Mouse (Mus musculus): Measurements from ENCODE around the gene Mxi1. TPM values are rescaled to one million over a fixed set of nuclear protein-coding genes. Genes with fewer than 3 reads are reported as not detected.

Mxi1 gene
- total and polyA plus RNA-seq, 3 experiments: 10.6 to 19.9 (median 18.9) TPM

DNA sequence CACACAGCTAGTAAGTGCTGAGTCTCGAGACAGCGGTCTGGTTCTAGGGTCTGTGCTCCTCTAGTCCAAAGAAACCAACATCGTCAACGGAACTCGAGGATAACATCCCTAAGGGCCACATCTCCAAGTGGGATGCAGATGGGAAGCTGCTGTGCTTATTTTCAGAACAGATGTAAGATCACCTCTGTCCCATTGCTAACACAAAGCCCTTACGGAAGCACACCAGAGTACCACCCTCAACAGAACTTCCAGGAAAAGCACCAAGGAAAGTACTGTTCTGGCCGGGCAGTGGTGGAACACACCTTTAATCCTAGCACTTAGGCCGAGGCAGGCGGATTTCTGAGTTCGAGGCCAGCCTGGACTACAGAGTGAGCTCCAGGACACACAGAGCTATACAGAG lies 68.1 kb downstream of the Mxi1 start:
- H3K36me3 ChIP-seq (replicated peaks in 1 of 2; ENCODE audit: control insufficient read depth in 1 of 2, insufficient read depth in 1 of 2, low read length in 1 of 2): peaks cover 48 to 88% of the 10 kb centered on the region in 2 experiments

DNA sequence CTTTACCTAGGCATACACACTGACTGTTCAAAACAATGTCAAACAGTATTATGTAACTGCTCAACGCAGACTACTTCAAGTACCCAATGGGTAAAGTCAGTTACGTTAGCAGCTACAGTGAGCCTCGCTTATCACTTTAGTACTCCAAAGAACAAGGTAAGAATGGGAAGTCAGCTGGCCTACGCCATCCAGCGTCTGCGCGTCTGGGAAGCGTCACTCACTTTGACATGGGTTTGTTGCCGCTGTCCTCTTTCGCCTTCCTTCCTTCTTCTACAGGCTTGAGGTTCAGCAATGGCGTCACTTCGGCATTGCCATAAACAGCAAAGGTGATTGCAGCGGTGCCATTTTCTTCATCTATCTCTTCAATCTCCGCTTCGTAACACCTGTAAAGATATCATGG lies 73.0 kb downstream of the Mxi1 start:
- Histone ChIP-seq H3K4me3 (replicated peaks in 1 of 3; ENCODE audit: low read depth in 2 of 3, low read length in 2 of 3, poor library complexity in 1 of 3) (no peak overlapping the region), H3K27ac (ENCODE audit: insufficient read depth, low read depth) (no peak overlapping the region), H3K4me2 (ENCODE audit: insufficient read depth, low read depth, poor library complexity, severe bottlenecking) (no peak overlapping the region), H3K27me3 (replicated peaks) (no peaks in the 10 kb centered on the region), H3K9ac (ENCODE audit: insufficient read depth, low read depth) (no peak overlapping the region), H3K4me1 (ENCODE audit: control insufficient read depth in 1 of 2, insufficient read depth in 2 of 2) (peaks cover 8 to 47% of the 10 kb centered on the region in 2 experiments; a peak in 3 of 4 replicates), H3K9me3 (replicated peaks; ENCODE audit: low read length) (no peaks in the 10 kb centered on the region), H3K36me3 (replicated peaks in 1 of 2; ENCODE audit: control insufficient read depth in 1 of 2, insufficient read depth in 1 of 2, low read length in 1 of 2) (peaks cover 60 to 91% of the 10 kb centered on the region in 2 experiments), H3K79me2 (replicated peaks; ENCODE audit: control insufficient read depth, extremely low read depth, insufficient read depth, poor library complexity, severe bottlenecking) (peaks cover 39% of the 10 kb centered on the region)
- DNase-seq (ENCODE audit: extremely low read depth): no peak
- dilution Hi-C loops (cut with MboI; ENCODE audit: extremely low pct_ligation_motif_present, extremely low pct_unique_long_range_greater_than_20kb, low sequenced_read_pairs): no loop called here
- TF ChIP-seq CTCF (conservative IDR thresholded peaks at IDR 0.05 in 1 of 2, IDR thresholded peaks at IDR 0.05 in 1 of 2; ENCODE audit: low read depth in 2 of 2, low read length in 2 of 2) (no peak), RAD21 (IDR thresholded peaks at IDR 0.05; ENCODE audit: low read depth, low read length) (no peak), USF2 (conservative IDR thresholded peaks at IDR 0.05; ENCODE audit: low read depth, low read length) (no peak), MAX (IDR thresholded peaks at IDR 0.05; ENCODE audit: low read length) (no peak), ZMIZ1 (IDR thresholded peaks at IDR 0.05; ENCODE audit: low read depth, low read length) (no peak), MAFK (IDR thresholded peaks at IDR 0.05; ENCODE audit: insufficient replicate concordance, low read length) (no peak), TBP (conservative IDR thresholded peaks at IDR 0.05; ENCODE audit: low read depth, low read length) (no peak), USF1 (IDR thresholded peaks at IDR 0.05; ENCODE audit: low read depth, low read length) (no peak), BHLHE40 (IDR thresholded peaks at IDR 0.05; ENCODE audit: low read depth, low read length) (no peak), ZC3H11A (IDR thresholded peaks at IDR 0.05; ENCODE audit: low read depth, low read length) (no peak), CHD2 (IDR thresholded peaks at IDR 0.05; ENCODE audit: low read length) (no peak), UBTF (IDR thresholded peaks at IDR 0.05; ENCODE audit: low read depth, low read length) (no peak)
- in situ Hi-C loops (cut with MboI; ENCODE audit: low pct_ligation_motif_present, low pct_unique_long_range_greater_than_20kb, low sequenced_read_pairs): loop anchor here (25.0 kb wide), 1 partner anchor 379 kb away; no protein-coding TSS in a partner anchor

More for the DNA sequence above, 68.1 kb downstream of the Mxi1 start:
- H3K27ac ChIP-seq (ENCODE audit: insufficient read depth, low read depth): no peak overlapping the region
- TF ChIP-seq RAD21 (IDR thresholded peaks at IDR 0.05; ENCODE audit: low read depth, low read length): no peak
- TF ChIP-seq CHD2 (IDR thresholded peaks at IDR 0.05; ENCODE audit: low read length): no peak
- no peak for TF ChIP-seq KAT2A (IDR thresholded peaks at IDR 0.05; ENCODE audit: insufficient replicate concordance, low read length)
- peaks cover 7% of the 10 kb centered on the region for H3K79me2 ChIP-seq (replicated peaks; ENCODE audit: control insufficient read depth, extremely low read depth, insufficient read depth, poor library complexity, severe bottlenecking)
- H3K4me2 ChIP-seq (ENCODE audit: insufficient read depth, low read depth, poor library complexity, severe bottlenecking): no peak overlapping the region
- H3K27me3 ChIP-seq (replicated peaks): no peaks in the 10 kb centered on the region
- no peak overlapping the region for H3K4me3 ChIP-seq (replicated peaks in 1 of 3; ENCODE audit: low read depth in 2 of 3, low read length in 2 of 3, poor library complexity in 1 of 3)
- no peak overlapping the region for H3K9ac ChIP-seq (ENCODE audit: insufficient read depth, low read depth)
- DNase-seq (ENCODE audit: extremely low read depth): no peak
- dilution Hi-C loops (cut with MboI; ENCODE audit: extremely low pct_ligation_motif_present, extremely low pct_unique_long_range_greater_than_20kb, low sequenced_read_pairs) (no loop called here), in situ Hi-C loops (cut with MboI; ENCODE audit: low pct_ligation_motif_present, low pct_unique_long_range_greater_than_20kb, low sequenced_read_pairs) (loop anchor here (25.0 kb wide), 1 partner anchor 384 kb away; no protein-coding TSS in a partner anchor)
- peaks cover 3 to 8% of the 10 kb centered on the region in 2 experiments; a peak in 3 of 4 replicates for H3K4me1 ChIP-seq (ENCODE audit: control insufficient read depth in 1 of 2, insufficient read depth in 2 of 2)
- H3K9me3 ChIP-seq (replicated peaks; ENCODE audit: low read length): no peaks in the 10 kb centered on the region

GRCm38 (mm10) chr19:53389417-53389816 lies 79.1 kb downstream of the Mxi1 start:
- peak overlapping the region; percentile 95 for H3K4me2 ChIP-seq (ENCODE audit: insufficient read depth, low read depth, poor library complexity, severe bottlenecking)
- H3K27ac ChIP-seq (ENCODE audit: insufficient read depth, low read depth): no peak overlapping the region
- dilution Hi-C loops (cut with MboI; ENCODE audit: extremely low pct_ligation_motif_present, extremely low pct_unique_long_range_greater_than_20kb, low sequenced_read_pairs): no loop called here
- no peaks in the 10 kb centered on the region for H3K9me3 ChIP-seq (replicated peaks; ENCODE audit: low read length)
- peaks cover 44% of the 10 kb centered on the region for H3K79me2 ChIP-seq (replicated peaks; ENCODE audit: control insufficient read depth, extremely low read depth, insufficient read depth, poor library complexity, severe bottlenecking)
- no peak for DNase-seq (ENCODE audit: extremely low read depth)
- H3K36me3 ChIP-seq (replicated peaks in 1 of 2; ENCODE audit: control insufficient read depth in 1 of 2, insufficient read depth in 1 of 2, low read length in 1 of 2): peaks cover 28 to 45% of the 10 kb centered on the region in 2 experiments
- in situ Hi-C loops (cut with MboI; ENCODE audit: low pct_ligation_motif_present, low pct_unique_long_range_greater_than_20kb, low sequenced_read_pairs): loop anchor here (25.0 kb wide), 1 partner anchor 373 kb away; no protein-coding TSS in a partner anchor
- H3K4me1 ChIP-seq (ENCODE audit: control insufficient read depth in 1 of 2, insufficient read depth in 2 of 2): peaks cover 14 to 66% of the 10 kb centered on the region in 2 experiments
- peak overlapping the region; percentile 98 for H3K9ac ChIP-seq (ENCODE audit: insufficient read depth, low read depth)
- peak overlapping the region; percentile 76 to 98 (median 92) for H3K4me3 ChIP-seq (replicated peaks in 1 of 3; ENCODE audit: low read depth in 2 of 3, low read length in 2 of 3, poor library complexity in 1 of 3)
- no peaks in the 10 kb centered on the region for H3K27me3 ChIP-seq (replicated peaks)
- TF ChIP-seq NELFE (IDR thresholded peaks at IDR 0.05; ENCODE audit: low read depth, low read length): no peak
- 0 out of 2 replicates have a peak, but pooled peaks have one; percentile 65 for TF ChIP-seq CHD1 (IDR thresholded peaks at IDR 0.05; ENCODE audit: low read depth, low read length)

Data from CH12.LX (cell line).